Mouse (Mus musculus) kidney, embryonic 16.5 days (tissue): ENCODE results near the gene Mrpl44. TPM values are rescaled to one million over a fixed set of nuclear protein-coding genes. Genes with fewer than 3 reads are reported as not detected.
A peak's percentile ranks its signal among the peaks of the same experiment; 100 is the strongest.

ENCODE experiments used
- ATAC-seq: fragments of 200-750 bp; cut with Nextera tagmentation; 2 replicates; pipeline ENCODE4 v1.8.0; 2017; ENCODE audit warnings: moderate TSS enrichment; ENCODE audit not compliant: low FRiP score, low TSS enrichment
- H3K27ac ChIP-seq: fragments of 300-500 bp; sonication (generic); 2 replicates; pipeline ENCODE4 v1.5.1; 2014; ENCODE audit warnings: low read length
- H3K27me3 ChIP-seq: fragments of 300-500 bp; sonication (generic); 2 replicates; pipeline ENCODE4 v1.6.1; 2014; ENCODE audit warnings: low read length, control low read depth, mixed read lengths; ENCODE audit not compliant: insufficient read depth
- H3K36me3 ChIP-seq: fragments of 300-500 bp; sonication (generic); 2 replicates; pipeline ENCODE4 v1.6.1; 2014; ENCODE audit warnings: low read length, control low read depth, mixed read lengths; ENCODE audit not compliant: insufficient read depth
- H3K4me1 ChIP-seq: fragments of 300-500 bp; sonication (generic); 2 replicates; pipeline ENCODE4 v1.6.1; 2014; ENCODE audit warnings: low read length, control low read depth, mixed read lengths; ENCODE audit not compliant: insufficient read depth
- H3K4me2 ChIP-seq: fragments of 300-500 bp; sonication (generic); replicated peaks from 2 replicates; pipeline ENCODE4 v1.6.1; 2014; ENCODE audit warnings: low read depth, low read length
- H3K4me3 ChIP-seq: fragments of 300-500 bp; sonication (generic); 2 replicates; pipeline ENCODE4 v1.5.1; 2014; ENCODE audit warnings: mild to moderate bottlenecking, low read length
- H3K9ac ChIP-seq: fragments of 300-500 bp; sonication (generic); replicated peaks from 2 replicates; pipeline ENCODE4 v1.6.1; 2014; ENCODE audit warnings: low read length
- H3K9me3 ChIP-seq: fragments of 300-500 bp; sonication (generic); 2 replicates; pipeline ENCODE4 v1.6.1; 2016; ENCODE audit warnings: low read length, control low read depth
- WGBS: fragments of 180-500 bp; shearing (Covaris S2); extraction: QIAGEN DNeasy Blood & Tissue Kit; methylation state at CpG from one replicate; pipeline ENCODE4 v1.1.7; 2014; 5-methylcytosine and 5-hydroxymethylcytosine counted together
- polyA plus RNA-seq: library from polyadenylated mRNA; unstranded; fragments of >200 nt; fragmentation: Nextera tagmentation; extraction: Ambion mirVana; gene quantifications from 2 replicates; pipeline ENCODE4 v1.2.1, GENCODE M21; 2015

Mrpl44 gene
- polyA plus RNA-seq, 1 experiment from 2014 or later = 66.3 TPM

DNA sequence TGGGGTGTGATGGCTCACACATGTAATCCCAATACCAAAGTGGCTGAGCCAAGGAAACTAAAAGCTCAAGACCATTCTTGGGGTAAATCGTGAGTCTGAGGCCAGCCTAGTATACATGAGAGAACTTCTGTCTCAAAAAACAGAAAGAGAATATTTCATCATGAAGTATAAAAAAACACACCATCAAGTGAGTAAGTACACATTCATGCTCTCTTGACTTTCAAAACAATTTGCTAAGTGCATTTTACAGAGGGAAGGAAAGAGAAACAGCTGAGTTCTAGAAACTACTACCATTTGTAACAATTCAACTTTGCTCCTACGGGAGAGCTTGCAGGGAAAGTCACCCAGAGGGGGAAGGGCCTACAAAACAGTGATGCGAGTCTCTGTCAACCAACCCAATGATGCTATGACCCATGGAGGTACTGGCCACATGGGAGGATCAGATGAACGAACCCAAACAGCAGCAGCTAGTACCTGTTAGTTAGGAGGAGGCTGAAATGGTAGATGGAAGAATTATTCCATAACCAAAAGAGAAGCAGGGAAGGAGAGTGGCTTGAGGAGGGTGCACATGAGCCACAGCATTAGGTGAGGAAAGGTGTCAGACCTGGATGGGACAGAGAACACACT is 23.0 kb upstream of the Mrpl44 start:
- H3K4me1 ChIP-seq = 0 out of 2 replicates have a peak, but pooled peaks cover 3% of the 10 kb centered on the region
- H3K27ac ChIP-seq = no peak overlapping the region
- ATAC-seq = no peak
- WGBS = 58% methylated on average over 4 of the region's 4 CpGs
- H3K36me3 ChIP-seq = 0 out of 2 replicates have a peak, but pooled peaks cover 6% of the 10 kb centered on the region
- no peak overlapping the region for H3K9ac ChIP-seq
- no peaks in the 10 kb centered on the region for H3K27me3 ChIP-seq
- 0 out of 2 replicates have a peak, but pooled peaks cover 3% of the 10 kb centered on the region for H3K9me3 ChIP-seq
- no peak overlapping the region for H3K4me3 ChIP-seq
- no peak overlapping the region for H3K4me2 ChIP-seq

GRCm38 (mm10) chr1:79753456-79753855 is 22.4 kb upstream of the Mrpl44 start:
- ATAC-seq = no peak
- Histone ChIP-seq H3K4me3 (no peak overlapping the region), H3K27me3 (no peaks in the 10 kb centered on the region), H3K4me1 (0 out of 2 replicates have a peak, but pooled peaks cover 3% of the 10 kb centered on the region), H3K36me3 (0 out of 2 replicates have a peak, but pooled peaks cover 6% of the 10 kb centered on the region), H3K9ac (no peak overlapping the region), H3K4me2 (no peak overlapping the region), H3K9me3 (0 out of 2 replicates have a peak, but pooled peaks cover 3% of the 10 kb centered on the region), H3K27ac (no peak overlapping the region)
- WGBS = 90% methylated on average over 3 of the region's 3 CpGs

GRCm38 (mm10) chr1:79754936-79755335 is 20.9 kb upstream of the Mrpl44 start:
- 0 out of 2 replicates have a peak, but pooled peaks cover 3% of the 10 kb centered on the region for H3K9me3 ChIP-seq
- WGBS = 73% methylated on average over 3 of the region's 3 CpGs
- no peaks in the 10 kb centered on the region for H3K27me3 ChIP-seq
- H3K4me2 ChIP-seq = no peak overlapping the region
- 0 out of 2 replicates have a peak, but pooled peaks cover 6% of the 10 kb centered on the region for H3K36me3 ChIP-seq
- peaks cover 6% of the 10 kb centered on the region; the same call in 1 of the 2 replicates for H3K4me1 ChIP-seq
- no peak overlapping the region for H3K4me3 ChIP-seq
- no peak for ATAC-seq
- H3K9ac ChIP-seq = no peak overlapping the region
- H3K27ac ChIP-seq = no peak overlapping the region

GRCm38 (mm10) chr1:79755376-79755775 is 20.4 kb upstream of the Mrpl44 start:
- no peak overlapping the region for H3K4me3 ChIP-seq
- peaks cover 6% of the 10 kb centered on the region; the same call in 1 of the 2 replicates for H3K4me1 ChIP-seq
- 55% methylated on average over 2 of the region's 2 CpGs for WGBS
- H3K4me2 ChIP-seq = no peak overlapping the region
- 0 out of 2 replicates have a peak, but pooled peaks cover 3% of the 10 kb centered on the region for H3K9me3 ChIP-seq
- H3K36me3 ChIP-seq = 0 out of 2 replicates have a peak, but pooled peaks cover 6% of the 10 kb centered on the region
- no peak overlapping the region for H3K9ac ChIP-seq
- no peaks in the 10 kb centered on the region for H3K27me3 ChIP-seq
- ATAC-seq = no peak
- H3K27ac ChIP-seq = no peak overlapping the region

DNA sequence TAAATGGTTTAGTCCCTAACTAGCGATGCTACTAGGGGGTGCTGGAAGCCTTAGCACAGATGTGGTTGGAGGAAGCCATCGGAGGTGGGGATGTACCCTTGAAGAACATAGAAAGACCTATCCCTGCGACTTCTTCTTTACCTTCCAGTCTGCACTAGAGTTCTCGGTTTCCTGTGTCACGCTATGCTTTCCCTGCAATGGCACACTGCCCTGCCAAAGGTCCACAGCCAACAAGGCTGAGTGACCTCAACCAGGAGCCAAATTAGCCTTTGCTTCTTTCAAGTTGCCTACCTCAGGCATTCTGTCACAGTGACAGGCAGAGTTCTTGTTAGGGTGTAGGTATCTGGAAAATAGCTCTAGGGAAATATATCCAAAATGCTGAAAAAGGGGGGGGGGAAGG is 19.4 kb upstream of the Mrpl44 start:
- H3K4me1 ChIP-seq = peaks cover 6% of the 10 kb centered on the region; the same call in 1 of the 2 replicates
- H3K27me3 ChIP-seq = no peaks in the 10 kb centered on the region
- H3K36me3 ChIP-seq = no peaks in the 10 kb centered on the region
- ATAC-seq = no peak
- 87% methylated on average over 5 of the region's 5 CpGs for WGBS
- no peak overlapping the region for H3K4me3 ChIP-seq
- H3K27ac ChIP-seq = no peak overlapping the region
- no peak overlapping the region for H3K4me2 ChIP-seq
- no peak overlapping the region for H3K9ac ChIP-seq
- H3K9me3 ChIP-seq = no peaks in the 10 kb centered on the region

- Histone ChIP-seq H3K4me3 (no peak overlapping the region), H3K27me3 (no peaks in the 10 kb centered on the region), H3K4me1 (peaks cover 7% of the 10 kb centered on the region), H3K4me2 (no peak overlapping the region), H3K9ac (no peak overlapping the region), H3K36me3 (no peaks in the 10 kb centered on the region), H3K27ac (peak overlapping the region; percentile 52), H3K9me3 (no peaks in the 10 kb centered on the region)
- WGBS = 56% methylated on average over 7 of the region's 7 CpGs
- no peak for ATAC-seq
These were observed 18.7 kb upstream of the Mrpl44 start for GRCm38 (mm10) chr1:79757161-79757560.

GRCm38 (mm10) chr1:79757597-79757996 is 18.2 kb upstream of the Mrpl44 start:
- 77% methylated on average over 4 of the region's 4 CpGs for WGBS
- peak overlapping the region; percentile 52 for H3K27ac ChIP-seq
- H3K4me3 ChIP-seq = no peak overlapping the region
- no peaks in the 10 kb centered on the region for H3K9me3 ChIP-seq
- H3K9ac ChIP-seq = no peak overlapping the region
- no peaks in the 10 kb centered on the region for H3K36me3 ChIP-seq
- no peak for ATAC-seq
- no peaks in the 10 kb centered on the region for H3K27me3 ChIP-seq
- H3K4me2 ChIP-seq = no peak overlapping the region
- peaks cover 11% of the 10 kb centered on the region for H3K4me1 ChIP-seq

DNA sequence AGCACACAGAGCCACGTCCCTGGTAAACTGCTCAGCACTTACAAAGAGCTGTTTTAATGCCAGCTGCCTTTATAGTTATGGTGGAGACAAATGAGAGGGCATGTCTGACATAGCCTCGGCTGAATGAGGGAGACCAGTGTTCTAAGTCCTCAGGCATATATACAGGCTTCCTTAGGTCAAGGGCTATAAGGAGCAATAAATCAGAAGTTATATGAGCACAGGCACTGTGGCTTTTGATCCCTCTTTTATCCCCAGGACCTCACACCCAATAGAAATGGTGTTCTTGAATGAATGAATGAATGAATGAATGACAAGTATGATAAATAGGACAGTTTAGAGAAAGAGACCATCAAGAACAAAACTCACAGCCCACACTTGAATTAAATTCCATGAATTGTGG is 16.8 kb upstream of the Mrpl44 start:
- no peak for ATAC-seq
- Histone ChIP-seq H3K36me3 (no peaks in the 10 kb centered on the region), H3K4me1 (peaks cover 11% of the 10 kb centered on the region), H3K4me3 (no peak overlapping the region), H3K27ac (no peak overlapping the region), H3K9me3 (no peaks in the 10 kb centered on the region), H3K9ac (no peak overlapping the region), H3K27me3 (no peaks in the 10 kb centered on the region), H3K4me2 (no peak overlapping the region)
- 32% methylated on average over 2 of the region's 2 CpGs for WGBS

GRCm38 (mm10) chr1:79759436-79759972 is 16.3 kb upstream of the Mrpl44 start:
- Histone ChIP-seq H3K27me3 (no peaks in the 10 kb centered on the region), H3K4me3 (no peak overlapping the region), H3K4me2 (peak overlapping the region; percentile 75), H3K9me3 (no peaks in the 10 kb centered on the region), H3K27ac (no peak overlapping the region), H3K36me3 (no peaks in the 10 kb centered on the region), H3K4me1 (peaks cover 11% of the 10 kb centered on the region), H3K9ac (peak overlapping the region; percentile 32; the same call in 1 of the 2 replicates)
- WGBS = 62% methylated on average over 5 of the region's 5 CpGs
- no peak for ATAC-seq

DNA sequence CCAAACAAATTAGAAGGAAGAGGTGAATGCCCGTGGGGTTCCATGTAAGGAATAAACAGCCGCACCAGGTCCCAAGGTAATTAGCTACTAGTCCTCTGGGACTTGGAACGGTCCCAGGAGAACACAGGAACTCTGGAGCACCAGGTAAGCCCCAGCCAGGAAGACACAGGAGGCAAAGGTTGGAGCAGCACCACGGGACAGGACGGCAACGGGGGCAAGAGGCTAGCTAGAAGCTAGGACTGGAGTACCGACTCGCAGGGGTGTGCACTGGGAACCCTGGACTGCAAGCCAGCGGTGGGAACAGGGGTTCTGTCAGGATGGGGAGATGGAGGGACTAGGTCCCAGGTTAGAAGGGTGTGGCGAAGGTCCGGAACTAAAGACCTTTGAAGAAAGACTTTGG is 15.2 kb upstream of the Mrpl44 start:
- Histone ChIP-seq H3K9ac (peak overlapping the region; percentile 88), H3K4me3 (peak overlapping the region; percentile 90), H3K27me3 (no peaks in the 10 kb centered on the region), H3K27ac (no peak overlapping the region; the same call in 1 of the 2 replicates), H3K4me2 (peak overlapping the region; percentile 75), H3K36me3 (no peaks in the 10 kb centered on the region), H3K4me1 (peaks cover 11% of the 10 kb centered on the region), H3K9me3 (no peaks in the 10 kb centered on the region)
- 6% methylated on average over 11 of the region's 11 CpGs for WGBS
- ATAC-seq = peak; percentile 13; the same call in 1 of the 2 replicates
